Mouse (Mus musculus) embryonic fibroblast, embryonic 13.5 days (primary cell): ENCODE results near the gene Ugt1a10. TPM values are rescaled to one million over a fixed set of nuclear protein-coding genes. Genes with fewer than 3 reads are reported as not detected.

Source experiments
- H3K27ac ChIP-seq: 2 replicates; pipeline ENCODE4 v1.5.1; 2012; ENCODE audit warnings: low read length, control low read depth, inconsistent platforms; ENCODE audit not compliant: insufficient read depth
- H3K4me1 ChIP-seq: 2 replicates; pipeline ENCODE4 v1.6.1; 2011; ENCODE audit warnings: low read length; ENCODE audit not compliant: control insufficient read depth, insufficient read depth
- H3K4me3 ChIP-seq: 2 replicates; pipeline ENCODE4 v1.5.1; 2011; ENCODE audit warnings: mild to moderate bottlenecking, control low read depth, low read length; ENCODE audit not compliant: insufficient read depth
- CTCF ChIP-seq: IDR thresholded peaks from 2 replicates; pipeline ENCODE4 v1.5.1; 2011; ENCODE audit warnings: mild to moderate bottlenecking, control low read depth, low read length, moderate library complexity, borderline replicate concordance; ENCODE audit not compliant: insufficient read depth
- POLR2A ChIP-seq: IDR thresholded peaks from 2 replicates; pipeline ENCODE4 v1.6.1; 2011; ENCODE audit warnings: low read depth, mild to moderate bottlenecking, control low read depth, low read length, moderate library complexity
- polyA plus RNA-seq: library from polyadenylated mRNA; stranded (reverse); fragments of >200 nt; gene quantifications from 2 replicates; pipeline ENCODE4 v1.2.4, GENCODE M21; 2011; ENCODE audit warnings: low read depth; ENCODE audit not compliant: missing spikeins, insufficient read length

Ugt1a10 gene
- polyA plus RNA-seq, 1 experiment, result not detected

GRCm38 (mm10) chr1:88227482-88227881 is 172.3 kb downstream of the Ugt1a10 start:
- no peaks in the 10 kb centered on the region for H3K4me1 ChIP-seq
- no peak overlapping the region for H3K27ac ChIP-seq
- H3K4me3 ChIP-seq, result no peak overlapping the region
- no peak for TF ChIP-seq CTCF
- no peak for TF ChIP-seq POLR2A

- no peak overlapping the region for H3K27ac ChIP-seq
- no peaks in the 10 kb centered on the region for H3K4me1 ChIP-seq
- TF ChIP-seq CTCF (no peak), POLR2A (no peak)
- no peak overlapping the region for H3K4me3 ChIP-seq
Observed at GRCm38 (mm10) chr1:88228121-88228520, 172.9 kb downstream of the Ugt1a10 start.

GRCm38 (mm10) chr1:88229566-88229965 is 174.4 kb downstream of the Ugt1a10 start:
- H3K4me3 ChIP-seq, result no peak overlapping the region
- TF ChIP-seq POLR2A, result no peak
- TF ChIP-seq CTCF, result no peak
- no peak overlapping the region for H3K27ac ChIP-seq
- no peaks in the 10 kb centered on the region for H3K4me1 ChIP-seq

GRCm38 (mm10) chr1:88229986-88230385 is 174.8 kb downstream of the Ugt1a10 start:
- Histone ChIP-seq H3K4me3 (no peak overlapping the region), H3K4me1 (no peaks in the 10 kb centered on the region), H3K27ac (no peak overlapping the region)
- TF ChIP-seq POLR2A (no peak), CTCF (no peak)

GRCm38 (mm10) chr1:88230421-88230820 is 175.2 kb downstream of the Ugt1a10 start:
- H3K27ac ChIP-seq, result no peak overlapping the region
- TF ChIP-seq POLR2A, result no peak
- TF ChIP-seq CTCF, result no peak
- H3K4me3 ChIP-seq, result no peak overlapping the region

GRCm38 (mm10) chr1:88230981-88231802 is 176.0 kb downstream of the Ugt1a10 start:
- Histone ChIP-seq H3K4me1 (no peaks in the 10 kb centered on the region), H3K27ac (no peak overlapping the region), H3K4me3 (no peak overlapping the region)
- TF ChIP-seq CTCF (no peak), POLR2A (no peak)

More at GRCm38 (mm10) chr1:88230421-88230820, 175.2 kb downstream of the Ugt1a10 start:
- no peaks in the 10 kb centered on the region for H3K4me1 ChIP-seq

DNA sequence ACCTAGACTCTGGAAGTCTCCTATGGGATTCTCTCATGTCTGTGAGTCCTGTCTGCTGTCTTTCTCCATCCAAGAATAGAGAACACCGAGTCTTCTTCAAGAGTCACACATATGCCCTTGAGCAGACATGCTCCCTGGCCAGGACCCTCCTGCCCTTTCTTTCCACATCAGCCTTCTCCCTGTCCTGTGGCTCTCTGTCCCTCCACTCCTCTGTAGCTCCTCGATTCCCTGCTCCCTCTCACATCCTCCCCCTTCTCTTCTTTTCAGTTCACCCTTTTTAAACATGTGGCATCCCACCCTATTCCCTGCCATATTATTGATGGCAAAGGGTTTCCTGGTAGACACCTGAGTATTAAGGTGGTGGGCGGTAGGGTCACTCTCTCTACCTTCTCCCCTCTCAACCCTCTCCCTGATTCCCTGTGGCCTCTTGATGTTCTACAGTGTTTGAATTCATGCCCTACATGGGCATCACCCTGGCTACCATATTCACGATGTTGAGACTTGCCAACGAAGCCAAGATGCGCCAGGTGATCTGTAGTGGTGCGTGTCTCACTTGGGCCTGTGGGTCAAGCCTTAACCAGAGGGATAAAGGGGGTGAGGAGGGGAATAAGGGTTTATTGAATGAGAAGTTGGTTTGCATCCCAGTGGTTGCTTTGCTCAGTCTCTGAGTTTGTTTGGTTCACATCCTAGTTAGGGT is 176.8 kb downstream of the Ugt1a10 start:
- Histone ChIP-seq H3K4me1 (no peaks in the 10 kb centered on the region), H3K4me3 (no peak overlapping the region), H3K27ac (no peak overlapping the region)
- no peak for TF ChIP-seq POLR2A
- no peak for TF ChIP-seq CTCF

DNA sequence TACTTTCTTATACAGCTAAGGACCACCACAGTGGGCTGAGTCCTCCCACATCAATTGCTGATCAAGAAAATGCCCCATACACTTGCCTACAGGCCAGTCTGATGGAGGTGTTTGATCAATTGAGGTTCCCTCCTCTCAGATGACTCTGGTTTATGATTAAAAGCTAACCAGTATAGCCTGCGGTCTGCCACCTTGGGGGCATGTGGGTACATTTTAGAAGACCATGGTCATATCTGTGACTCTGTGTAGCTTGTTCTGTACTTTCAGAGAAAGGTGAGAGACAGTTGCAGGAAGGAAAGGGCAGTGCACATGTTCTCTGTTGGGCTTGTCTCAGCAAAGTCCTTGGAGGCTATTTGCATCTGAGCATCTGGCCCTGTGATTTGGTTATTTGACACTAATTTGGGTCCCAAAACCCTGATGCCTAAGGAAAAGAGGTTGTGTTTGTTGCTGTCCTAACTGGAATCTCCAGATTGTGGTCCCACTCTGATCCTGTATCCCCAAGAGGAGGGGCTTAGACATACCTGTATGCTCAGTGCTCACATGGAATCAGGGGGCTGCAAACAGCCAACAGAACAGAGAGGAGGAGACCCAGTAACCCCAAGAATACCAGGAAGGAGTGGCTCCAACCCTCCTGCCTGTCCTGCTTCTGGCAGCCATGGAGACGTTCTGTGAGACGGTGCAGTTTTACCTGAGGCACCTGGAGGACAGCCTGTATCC is 177.6 kb downstream of the Ugt1a10 start:
- Histone ChIP-seq H3K27ac (no peak overlapping the region), H3K4me1 (no peaks in the 10 kb centered on the region), H3K4me3 (no peak overlapping the region)
- no peak for TF ChIP-seq POLR2A

- no peaks in the 10 kb centered on the region for H3K4me1 ChIP-seq
- no peak for TF ChIP-seq POLR2A
- TF ChIP-seq CTCF, result no peak
- no peak overlapping the region for H3K4me3 ChIP-seq
- H3K27ac ChIP-seq, result no peak overlapping the region
Observed at GRCm38 (mm10) chr1:88233421-88234247, 178.4 kb downstream of the Ugt1a10 start.
